Mouse (Mus musculus): ENCODE measurements around the gene Ftl1. TPM values are rescaled to one million over a fixed set of nuclear protein-coding genes. Genes with fewer than 3 reads are reported as not detected.
"Not testable (repeated sequence)": the region's sequence is repeated elsewhere in the genome, so short reads cannot be mapped to it uniquely, and the experiment has no call there.

Gene Ftl1
- polyA plus RNA-seq (2014; fragmentation: Nextera tagmentation; extraction: Ambion mirVana): 5,316 and 5,449 TPM in 2 replicates

DNA sequence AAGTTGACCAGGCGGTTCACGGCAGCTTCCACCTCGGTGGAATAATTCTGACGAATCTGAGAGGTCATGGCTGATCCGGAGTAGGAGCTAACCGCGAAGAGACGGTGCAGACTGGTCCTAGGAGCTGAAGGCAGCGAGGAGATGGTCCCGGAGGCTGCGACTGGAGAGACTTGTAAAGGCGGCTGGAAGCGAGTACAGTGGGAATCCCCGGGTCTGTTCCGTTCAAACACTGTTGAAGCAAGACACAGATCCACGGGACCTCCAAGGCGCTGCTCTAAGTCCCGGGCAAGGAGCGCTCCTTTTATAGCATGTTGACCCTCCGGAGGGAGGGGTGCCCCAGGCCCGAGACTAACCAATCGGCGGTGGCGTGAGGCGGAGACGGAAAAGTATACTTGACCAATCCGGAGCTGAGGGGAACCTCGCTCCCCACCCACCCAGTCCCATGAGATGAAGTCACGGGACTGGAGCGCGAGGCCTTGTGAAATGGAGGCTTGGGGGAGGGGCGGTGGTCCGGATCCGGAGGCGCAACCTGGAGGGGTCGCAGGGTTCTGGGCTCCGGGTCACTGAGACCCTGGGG is at the start of gene Ftl1:
Ftl1 (minus strand) TSS at position 321 of the 577 bp plus-strand sequence.
- Histone ChIP-seq H3K4me2 (ENCODE audit: low read depth) (peak within 1 kb of the TSS; percentile 87), H3K36me3 (ENCODE audit: control insufficient read depth, insufficient read depth, low read length) (peaks cover 10% of the 10 kb centered on the region), H3K4me1 (ENCODE audit: control insufficient read depth, insufficient read depth, low read length) (peaks cover 22% of the 10 kb centered on the region), H3K9ac (ENCODE audit: low read length) (peak within 1 kb of the TSS; percentile 93), H3K27ac (ENCODE audit: low read depth, low read length) (peak within 1 kb of the TSS; percentile 92), H3K4me3 (ENCODE audit: low read depth, low read length) (peak within 1 kb of the TSS; percentile 73)
- H3K27me3 ChIP-seq (ENCODE audit: control insufficient read depth, insufficient read depth, low read length); H3K9me3 ChIP-seq (ENCODE audit: control insufficient read depth, low read length): not testable (repeated sequence)
- ATAC-seq (ENCODE audit: insufficient read depth, low FRiP score, low TSS enrichment): peak; percentile 94
- DNase-seq (ENCODE audit: low spot score): peak; percentile 97
- under 1% methylated on average over 33 of the region's 37 CpGs for WGBS

DNA sequence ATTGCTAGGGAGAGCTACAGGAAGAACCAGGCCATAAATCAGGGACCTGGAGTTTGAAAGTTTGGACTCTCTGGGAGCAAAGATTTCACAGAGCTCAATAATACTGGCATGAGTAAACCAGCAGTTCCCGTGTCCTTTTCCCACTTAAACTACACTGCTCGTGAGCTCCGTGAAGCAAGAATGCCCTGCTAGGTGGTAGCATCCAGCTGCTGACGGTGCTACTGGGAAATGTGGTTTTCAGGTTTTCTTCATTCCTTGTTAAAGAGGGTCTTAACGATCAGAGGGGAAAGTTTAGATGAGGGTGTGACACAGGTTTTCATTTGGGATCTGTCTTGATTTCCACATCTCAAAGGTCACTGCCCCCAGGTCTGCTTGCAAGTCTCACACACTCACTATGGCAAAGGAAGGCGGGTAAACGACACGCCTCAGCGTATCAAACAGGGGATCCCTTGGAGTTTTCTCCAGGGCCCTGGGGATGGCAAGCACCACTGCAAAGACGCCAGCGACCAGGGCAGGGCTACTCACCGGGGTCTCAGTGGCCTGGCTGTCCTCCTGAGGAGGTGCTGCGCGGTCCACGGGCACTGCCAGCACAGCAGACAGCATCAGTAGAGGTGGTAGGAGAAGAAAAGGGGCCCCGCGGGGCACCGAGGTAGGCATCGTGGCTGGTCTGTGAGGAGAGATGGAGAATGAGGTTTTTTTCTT is 49.6 kb upstream of the Ftl1 start:
- ATAC-seq (ENCODE audit: insufficient read depth, low FRiP score, low TSS enrichment): no peak
- Histone ChIP-seq H3K4me1 (ENCODE audit: control insufficient read depth, insufficient read depth, low read length) (peaks cover 6% of the 10 kb centered on the region; the same call in 1 of the 2 replicates), H3K36me3 (ENCODE audit: control insufficient read depth, insufficient read depth, low read length) (no peaks in the 10 kb centered on the region), H3K9ac (ENCODE audit: low read length) (peak overlapping the region; percentile 53), H3K4me3 (ENCODE audit: low read depth, low read length) (peak overlapping the region; percentile 52), H3K27ac (ENCODE audit: low read depth, low read length) (no peak overlapping the region), H3K27me3 (ENCODE audit: control insufficient read depth, insufficient read depth, low read length) (no peaks in the 10 kb centered on the region), H3K9me3 (ENCODE audit: control insufficient read depth, low read length) (no peaks in the 10 kb centered on the region), H3K4me2 (ENCODE audit: low read depth) (peak overlapping the region; percentile 55)
- 37% methylated on average over 19 of the region's 19 CpGs for WGBS
- no peak for DNase-seq (ENCODE audit: low spot score)

DNA sequence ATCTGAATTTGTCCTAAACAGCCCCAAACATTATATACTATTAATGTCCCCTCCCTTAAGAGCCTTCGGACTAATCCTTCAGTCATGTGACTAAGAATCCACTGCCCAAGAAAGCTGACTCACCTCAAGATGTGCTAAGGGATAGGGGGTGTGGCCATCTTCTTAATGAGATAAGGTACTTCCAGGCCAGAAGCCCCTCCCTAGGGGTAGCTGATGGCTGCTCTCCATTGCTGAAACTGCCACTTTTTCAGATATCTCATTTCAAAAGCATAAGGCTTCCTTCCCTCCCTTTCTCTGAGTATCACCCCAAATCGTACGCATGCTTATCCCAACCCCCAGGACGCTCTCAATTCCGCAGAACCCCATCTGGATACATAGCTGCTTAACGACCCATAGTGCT is 48.9 kb upstream of the Ftl1 start:
- DNase-seq (ENCODE audit: low spot score) (no peak), ATAC-seq (ENCODE audit: insufficient read depth, low FRiP score, low TSS enrichment) (no peak)
- no peak overlapping the region for H3K9ac ChIP-seq (ENCODE audit: low read length)
- no peak overlapping the region for H3K27ac ChIP-seq (ENCODE audit: low read depth, low read length)
- H3K27me3 ChIP-seq (ENCODE audit: control insufficient read depth, insufficient read depth, low read length): no peaks in the 10 kb centered on the region
- 94% methylated on average over 6 of the region's 6 CpGs for WGBS
- H3K4me3 ChIP-seq (ENCODE audit: low read depth, low read length): no peak overlapping the region
- H3K4me2 ChIP-seq (ENCODE audit: low read depth): no peak overlapping the region
- no peaks in the 10 kb centered on the region for H3K9me3 ChIP-seq (ENCODE audit: control insufficient read depth, low read length)
- no peaks in the 10 kb centered on the region for H3K36me3 ChIP-seq (ENCODE audit: control insufficient read depth, insufficient read depth, low read length)
- H3K4me1 ChIP-seq (ENCODE audit: control insufficient read depth, insufficient read depth, low read length): peaks cover 6% of the 10 kb centered on the region; the same call in 1 of the 2 replicates

DNA sequence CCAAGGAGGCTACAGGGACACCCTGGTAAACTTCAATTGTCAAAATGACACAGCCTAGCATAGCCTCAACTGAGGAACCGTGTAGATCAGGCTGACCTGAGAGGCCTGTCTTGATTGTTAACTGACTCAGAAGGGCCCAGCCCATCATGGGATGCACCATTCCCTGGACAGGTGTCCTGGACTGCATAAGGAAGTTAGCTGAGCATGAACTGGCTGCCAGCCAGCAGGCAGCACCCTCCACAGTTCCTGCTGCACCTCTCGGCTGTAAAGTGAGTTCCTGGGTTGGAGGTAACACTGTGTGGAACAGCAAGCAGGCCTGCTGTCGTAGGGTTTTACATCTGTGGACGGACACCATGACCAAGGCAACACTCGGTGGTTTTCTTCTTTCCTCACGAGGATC is 47.9 kb upstream of the Ftl1 start:
- WGBS: 93% methylated on average over 6 of the region's 6 CpGs
- Histone ChIP-seq H3K27ac (ENCODE audit: low read depth, low read length) (no peak overlapping the region), H3K9me3 (ENCODE audit: control insufficient read depth, low read length) (no peaks in the 10 kb centered on the region), H3K4me2 (ENCODE audit: low read depth) (no peak overlapping the region), H3K27me3 (ENCODE audit: control insufficient read depth, insufficient read depth, low read length) (no peaks in the 10 kb centered on the region), H3K4me3 (ENCODE audit: low read depth, low read length) (no peak overlapping the region), H3K36me3 (ENCODE audit: control insufficient read depth, insufficient read depth, low read length) (no peaks in the 10 kb centered on the region), H3K9ac (ENCODE audit: low read length) (no peak overlapping the region), H3K4me1 (ENCODE audit: control insufficient read depth, insufficient read depth, low read length) (peaks cover 6% of the 10 kb centered on the region; the same call in 1 of the 2 replicates)
- ATAC-seq (ENCODE audit: insufficient read depth, low FRiP score, low TSS enrichment): no peak
- no peak for DNase-seq (ENCODE audit: low spot score)

DNA sequence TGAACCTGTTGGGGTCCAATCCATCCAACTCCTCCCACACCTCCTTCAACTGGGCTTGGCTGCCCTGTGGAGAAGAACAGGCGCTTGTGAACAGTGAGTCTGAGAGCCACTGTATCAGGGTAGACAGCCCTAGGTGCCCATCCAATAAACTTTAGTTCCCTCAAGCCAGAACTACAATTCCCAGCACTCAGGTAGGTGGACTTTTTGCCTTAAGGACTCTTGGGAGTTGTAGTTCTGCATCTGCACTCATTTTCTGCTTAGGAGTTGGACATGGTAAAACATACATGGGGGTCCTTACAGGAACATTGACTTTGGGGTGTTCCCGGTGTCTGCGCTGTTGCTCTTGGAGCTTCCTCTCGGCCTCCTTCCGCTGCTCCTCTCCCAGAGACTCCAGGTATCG is 38.7 kb upstream of the Ftl1 start:
- no peak overlapping the region for H3K4me2 ChIP-seq (ENCODE audit: low read depth)
- no peaks in the 10 kb centered on the region for H3K4me1 ChIP-seq (ENCODE audit: control insufficient read depth, insufficient read depth, low read length)
- no peaks in the 10 kb centered on the region for H3K27me3 ChIP-seq (ENCODE audit: control insufficient read depth, insufficient read depth, low read length)
- H3K9me3 ChIP-seq (ENCODE audit: control insufficient read depth, low read length): no peaks in the 10 kb centered on the region
- H3K9ac ChIP-seq (ENCODE audit: low read length): no peak overlapping the region
- H3K4me3 ChIP-seq (ENCODE audit: low read depth, low read length): no peak overlapping the region
- 92% methylated on average over 6 of the region's 6 CpGs for WGBS
- ATAC-seq (ENCODE audit: insufficient read depth, low FRiP score, low TSS enrichment) (no peak), DNase-seq (ENCODE audit: low spot score) (no peak)
- H3K36me3 ChIP-seq (ENCODE audit: control insufficient read depth, insufficient read depth, low read length): peaks cover 6% of the 10 kb centered on the region; the same call in 1 of the 2 replicates
- no peak overlapping the region for H3K27ac ChIP-seq (ENCODE audit: low read depth, low read length)

DNA sequence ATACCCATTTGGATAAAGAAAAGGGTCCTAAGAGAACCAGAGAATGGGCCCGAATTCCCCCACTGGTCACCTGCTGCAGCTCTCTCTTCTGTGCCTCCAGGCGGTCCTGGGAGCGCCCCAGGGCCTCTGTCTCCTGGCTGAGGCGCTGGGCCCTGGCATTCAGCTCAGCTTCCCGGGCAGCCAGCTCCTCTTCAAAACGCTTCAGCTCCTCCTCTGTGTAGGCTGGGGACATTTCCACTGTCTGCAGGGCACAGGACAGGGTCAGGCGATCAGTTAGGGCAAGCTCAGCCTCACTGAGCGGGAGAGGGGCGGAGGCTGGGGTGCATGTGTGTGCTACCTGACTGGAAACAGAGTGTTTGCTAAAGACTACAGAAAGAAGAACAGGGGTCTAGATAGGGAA is 34.9 kb upstream of the Ftl1 start:
- DNase-seq (ENCODE audit: low spot score): no peak
- Histone ChIP-seq H3K27me3 (ENCODE audit: control insufficient read depth, insufficient read depth, low read length) (no peaks in the 10 kb centered on the region), H3K4me1 (ENCODE audit: control insufficient read depth, insufficient read depth, low read length) (no peaks in the 10 kb centered on the region), H3K9ac (ENCODE audit: low read length) (no peak overlapping the region), H3K4me3 (ENCODE audit: low read depth, low read length) (no peak overlapping the region), H3K9me3 (ENCODE audit: control insufficient read depth, low read length) (no peaks in the 10 kb centered on the region), H3K36me3 (ENCODE audit: control insufficient read depth, insufficient read depth, low read length) (peaks cover 10% of the 10 kb centered on the region; the same call in 1 of the 2 replicates), H3K4me2 (ENCODE audit: low read depth) (no peak overlapping the region), H3K27ac (ENCODE audit: low read depth, low read length) (no peak overlapping the region)
- no peak for ATAC-seq (ENCODE audit: insufficient read depth, low FRiP score, low TSS enrichment)
- WGBS: 84% methylated on average over 9 of the region's 9 CpGs

DNA sequence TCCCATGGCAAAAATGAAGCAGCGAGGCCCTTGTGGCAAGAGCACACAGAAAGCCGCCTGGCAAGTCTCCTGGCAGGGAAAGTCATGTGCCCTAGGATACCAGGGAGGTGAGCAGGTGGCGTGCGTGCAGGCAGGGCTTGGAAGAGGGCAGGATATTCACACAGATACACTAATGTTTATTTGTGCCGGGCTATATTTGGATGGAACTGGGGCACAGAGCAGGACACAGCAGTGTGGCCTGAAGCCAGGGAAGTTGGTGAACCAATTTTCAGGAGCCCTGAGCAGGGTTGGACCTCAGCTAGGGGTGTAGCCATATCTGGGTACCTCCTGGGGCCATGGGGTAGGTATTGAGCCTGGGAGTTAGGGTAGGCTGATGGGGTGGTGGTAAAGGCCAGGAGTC is 33.3 kb upstream of the Ftl1 start:
- 91% methylated on average over 5 of the region's 5 CpGs for WGBS
- H3K4me1 ChIP-seq (ENCODE audit: control insufficient read depth, insufficient read depth, low read length): no peaks in the 10 kb centered on the region

DNA sequence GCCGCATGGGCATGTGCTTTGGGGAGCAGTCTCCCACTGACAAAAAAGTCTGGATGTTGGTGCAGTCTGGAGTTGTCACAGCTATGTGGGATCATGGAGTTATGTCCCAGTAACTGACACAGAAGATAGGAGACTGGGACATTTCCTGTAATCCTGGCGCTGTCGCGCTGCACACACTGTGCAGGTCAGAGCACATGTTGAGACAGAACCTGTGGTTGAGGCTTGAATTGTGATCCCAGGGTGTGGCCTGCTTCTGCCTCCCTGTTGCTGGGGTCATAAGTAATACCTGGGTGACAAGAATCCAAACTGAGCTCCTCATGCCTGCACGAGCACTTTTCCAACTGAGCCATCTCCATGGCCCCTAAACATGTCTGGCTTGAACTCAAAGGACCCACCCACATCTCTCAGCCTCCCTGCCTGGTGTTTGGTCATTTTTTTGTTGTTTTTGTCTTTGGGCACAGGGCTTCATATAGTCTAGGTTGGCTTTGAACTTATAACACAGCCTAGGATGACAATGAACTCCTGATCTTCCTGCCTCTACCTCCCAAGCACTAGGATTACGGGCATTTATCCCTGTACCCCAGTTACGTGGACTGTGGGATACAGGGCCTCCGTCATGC is 32.7 kb upstream of the Ftl1 start:
- Histone ChIP-seq H3K27me3 (ENCODE audit: control insufficient read depth, insufficient read depth, low read length) (no peaks in the 10 kb centered on the region), H3K36me3 (ENCODE audit: control insufficient read depth, insufficient read depth, low read length) (peaks cover 10% of the 10 kb centered on the region; the same call in 1 of the 2 replicates), H3K9ac (ENCODE audit: low read length) (no peak overlapping the region), H3K4me3 (ENCODE audit: low read depth, low read length) (no peak overlapping the region), H3K4me1 (ENCODE audit: control insufficient read depth, insufficient read depth, low read length) (no peaks in the 10 kb centered on the region), H3K27ac (ENCODE audit: low read depth, low read length) (no peak overlapping the region), H3K4me2 (ENCODE audit: low read depth) (no peak overlapping the region), H3K9me3 (ENCODE audit: control insufficient read depth, low read length) (no peaks in the 10 kb centered on the region)
- ATAC-seq (ENCODE audit: insufficient read depth, low FRiP score, low TSS enrichment) (no peak), DNase-seq (ENCODE audit: low spot score) (no peak)
- 96% methylated on average over 8 of the region's 8 CpGs for WGBS

More for the DNA sequence above, 33.3 kb upstream of the Ftl1 start:
- H3K4me2 ChIP-seq (ENCODE audit: low read depth): no peak overlapping the region
- H3K27me3 ChIP-seq (ENCODE audit: control insufficient read depth, insufficient read depth, low read length): no peaks in the 10 kb centered on the region
- H3K4me3 ChIP-seq (ENCODE audit: low read depth, low read length): no peak overlapping the region
- peaks cover 10% of the 10 kb centered on the region; the same call in 1 of the 2 replicates for H3K36me3 ChIP-seq (ENCODE audit: control insufficient read depth, insufficient read depth, low read length)
- no peak overlapping the region for H3K9ac ChIP-seq (ENCODE audit: low read length)
- H3K27ac ChIP-seq (ENCODE audit: low read depth, low read length): no peak overlapping the region
- no peak for DNase-seq (ENCODE audit: low spot score)
- no peak for ATAC-seq (ENCODE audit: insufficient read depth, low FRiP score, low TSS enrichment)
- H3K9me3 ChIP-seq (ENCODE audit: control insufficient read depth, low read length): no peaks in the 10 kb centered on the region
